Mouse (Mus musculus) ES-E14 (cell line): ENCODE measurements around the gene Gps1.

Experiments used
- CHD2 ChIP-seq: IDR thresholded peaks from 2 replicates; pipeline ENCODE4 v1.6.1; 2014; ENCODE audit warnings: mild to moderate bottlenecking, low read depth, low read length, inconsistent platforms
- HCFC1 ChIP-seq: IDR thresholded peaks from 2 replicates; pipeline ENCODE4 v1.6.1; 2012; ENCODE audit warnings: low read length, inconsistent platforms, borderline replicate concordance; ENCODE audit not compliant: insufficient read depth
- MAFK ChIP-seq: IDR thresholded peaks from 2 replicates; pipeline ENCODE4 v1.6.1; 2014; ENCODE audit warnings: mild to moderate bottlenecking, low read depth, low read length, inconsistent platforms; ENCODE audit not compliant: insufficient read depth
- ZC3H11A ChIP-seq: IDR thresholded peaks from 2 replicates; pipeline ENCODE4 v1.6.1; 2012; ENCODE audit warnings: low read depth, mild to moderate bottlenecking, inconsistent platforms, low read length, borderline replicate concordance
- ZNF384 ChIP-seq: IDR thresholded peaks from 2 replicates; pipeline ENCODE4 v1.6.1; 2012; ENCODE audit warnings: low read depth, low read length, inconsistent platforms

DNA sequence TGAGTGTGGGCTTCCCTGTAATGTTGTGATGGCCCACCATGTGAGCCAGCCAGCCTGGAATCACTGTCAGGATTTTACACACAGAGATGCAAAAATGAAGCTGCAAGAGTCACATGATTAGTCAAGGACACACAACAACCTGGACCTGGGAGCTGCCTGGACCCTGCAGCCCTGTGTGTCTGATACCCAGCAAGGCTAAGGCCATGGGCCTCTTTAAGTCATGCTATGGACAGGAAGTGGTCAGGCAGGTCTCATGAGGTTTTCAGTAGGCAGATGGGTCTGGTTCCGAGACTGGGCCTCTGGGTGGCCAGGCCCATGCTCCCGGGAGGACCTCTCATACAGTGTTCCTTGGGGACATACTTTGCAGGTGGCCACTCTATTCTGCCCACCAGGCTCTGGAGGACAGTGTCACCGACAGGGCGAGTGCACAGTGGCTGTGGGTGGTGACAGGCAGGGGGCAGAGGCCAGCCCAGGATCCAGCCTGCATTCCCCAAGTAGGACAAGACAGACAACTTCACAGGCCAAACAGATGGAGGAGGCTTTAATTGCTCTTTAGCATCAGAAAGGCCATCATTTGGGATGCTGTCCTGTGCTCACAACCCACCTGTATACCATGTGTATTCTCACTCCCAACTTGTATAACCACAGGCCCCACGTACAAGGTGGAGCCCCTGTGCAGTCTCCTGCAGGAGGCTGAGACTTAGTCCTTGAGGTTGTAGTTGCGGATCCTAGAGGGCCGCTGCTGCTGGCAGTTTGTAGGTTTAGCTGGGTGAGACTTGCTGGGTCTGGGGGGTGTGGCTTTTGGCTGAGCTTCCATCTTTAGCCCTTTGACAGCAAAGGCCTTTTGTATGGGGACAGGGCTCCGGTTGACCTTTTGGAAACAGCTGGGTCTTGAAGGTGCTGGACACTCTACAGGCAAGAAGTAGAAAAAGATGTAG lies 42.2 kb downstream of the Gps1 start:
- TF ChIP-seq ZNF384 (no peak), ZC3H11A (no peak), CHD2 (no peak), HCFC1 (no peak), MAFK (no peak)
